8 mouse cellular contexts compared by ENCODE assay signal in the genomic region with DNA sequence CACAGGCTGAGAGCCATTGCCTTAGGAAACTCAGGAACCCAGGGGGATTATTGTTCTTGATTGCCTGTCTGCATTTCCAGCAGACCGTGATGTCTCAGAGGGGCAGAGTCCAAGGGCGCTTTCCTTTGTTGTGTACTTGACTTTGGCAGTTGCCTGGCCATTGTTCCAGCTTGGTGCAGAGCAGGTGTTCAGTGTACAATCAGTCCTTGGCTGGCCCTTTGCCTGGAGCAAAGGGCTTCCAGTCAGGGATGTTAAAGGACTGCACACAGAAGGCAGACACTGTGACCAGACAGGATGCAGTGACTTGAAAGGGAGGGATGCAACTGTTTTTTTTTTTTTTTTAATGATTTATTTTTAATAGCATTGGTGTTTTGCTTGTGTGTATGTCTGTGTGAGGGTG. TPM values are rescaled to one million over a fixed set of nuclear protein-coding genes. Genes with fewer than 3 reads are reported as not detected.
A peak's percentile ranks its signal among the peaks of the same experiment; 100 is the strongest.
DNase-seq lines count a peak whose midpoint lies in the region; ATAC-seq and TF ChIP-seq lines count a peak whose summit lies in the region.
"Had no signal": no experiment of that assay in that cellular context is flagged by ENCODE, and none has a peak within 500 bp of the region (broad histone marks: within the 10 kb centered on the region; RNA-seq: fewer than 3 reads in every experiment).

No protein-coding gene starts in this region.

- 0 out of 2 replicates have a peak overlapping the region, but pooled peaks have one; percentile 23 for H3K27ac ChIP-seq in neural tube, embryonic 13.5 days (replicated peaks)
- H3K27ac ChIP-seq in neural tube, embryonic 15.5 days (replicated peaks) = no peak overlapping the region
- peak overlapping the region; percentile 78 for H3K27ac ChIP-seq in intestine, postnatal 0 days (ENCODE audit: low read depth, low read length)
- no peak overlapping the region for H3K27ac ChIP-seq in midbrain, embryonic 11.5 days (ENCODE audit: low read depth, low read length)
- H3K27ac ChIP-seq in forebrain, embryonic 11.5 days (ENCODE audit: low read depth, low read length) = no peak overlapping the region
- H3K27ac ChIP-seq: liver, embryonic 13.5 days had no signal

- no peak overlapping the region for H3K4me2 ChIP-seq in neural tube, embryonic 13.5 days
- no peak overlapping the region for H3K4me2 ChIP-seq in neural tube, embryonic 15.5 days
- no peak overlapping the region for H3K4me2 ChIP-seq in intestine, postnatal 0 days (replicated peaks; ENCODE audit: low read depth)
- H3K4me2 ChIP-seq in myocyte (ENCODE audit: low read depth) = no peak overlapping the region
- H3K4me2 ChIP-seq in midbrain, embryonic 11.5 days = no peak overlapping the region
- no peak overlapping the region for H3K4me2 ChIP-seq in forebrain, embryonic 11.5 days (ENCODE audit: low read depth, low read length, severe bottlenecking)
- H3K4me2 ChIP-seq: liver, embryonic 13.5 days had no signal

- no peaks in the 10 kb centered on the region for H3K27me3 ChIP-seq in neural tube, embryonic 13.5 days
- no peaks in the 10 kb centered on the region for H3K27me3 ChIP-seq in neural tube, embryonic 15.5 days (replicated peaks)
- no peaks in the 10 kb centered on the region for H3K27me3 ChIP-seq in intestine, postnatal 0 days (replicated peaks; ENCODE audit: control insufficient read depth, insufficient read depth, low read length)
- no peaks in the 10 kb centered on the region for H3K27me3 ChIP-seq in myocyte (ENCODE audit: control insufficient read depth, insufficient read depth, insufficient read length)
- no peaks in the 10 kb centered on the region for H3K27me3 ChIP-seq in midbrain, embryonic 11.5 days (ENCODE audit: control insufficient read depth, insufficient read depth, low read length)
- no peaks in the 10 kb centered on the region for H3K27me3 ChIP-seq in forebrain, embryonic 11.5 days (ENCODE audit: control insufficient read depth, insufficient read depth, low read length)

- no peak overlapping the region for H3K4me3 ChIP-seq in neural tube, embryonic 13.5 days
- no peak overlapping the region for H3K4me3 ChIP-seq in neural tube, embryonic 15.5 days (replicated peaks)
- H3K4me3 ChIP-seq in intestine, postnatal 0 days (ENCODE audit: low read depth, low read length) = no peak overlapping the region
- no peak overlapping the region for H3K4me3 ChIP-seq in myocyte
- H3K4me3 ChIP-seq in midbrain, embryonic 11.5 days (ENCODE audit: low read depth, low read length) = no peak overlapping the region
- H3K4me3 ChIP-seq in forebrain, embryonic 11.5 days (ENCODE audit: low read depth, low read length) = no peak overlapping the region
- H3K4me3 ChIP-seq: liver, embryonic 13.5 days had no signal

- no peak for ATAC-seq in neural tube, embryonic 13.5 days (ENCODE audit: low read depth)
- ATAC-seq in neural tube, embryonic 15.5 days (ENCODE audit: low FRiP score) = no peak
- peak; percentile 71 for ATAC-seq in intestine, postnatal 0 days
- ATAC-seq in midbrain, embryonic 11.5 days (ENCODE audit: low FRiP score) = no peak
- ATAC-seq in forebrain, embryonic 11.5 days (replicated peaks; ENCODE audit: low FRiP score) = no peak

- peaks cover 37% of the 10 kb centered on the region for H3K4me1 ChIP-seq in neural tube, embryonic 13.5 days (replicated peaks)
- peaks cover 30% of the 10 kb centered on the region for H3K4me1 ChIP-seq in neural tube, embryonic 15.5 days
- H3K4me1 ChIP-seq in intestine, postnatal 0 days (replicated peaks; ENCODE audit: control insufficient read depth, insufficient read depth, low read length) = peaks cover 14% of the 10 kb centered on the region
- H3K4me1 ChIP-seq in midbrain, embryonic 11.5 days (ENCODE audit: control insufficient read depth, insufficient read depth, low read length) = peaks cover 21% of the 10 kb centered on the region
- H3K4me1 ChIP-seq in forebrain, embryonic 11.5 days (replicated peaks; ENCODE audit: control insufficient read depth, insufficient read depth, low read length) = peaks cover 12% of the 10 kb centered on the region; the same call in 1 of the 2 replicates

- no peaks in the 10 kb centered on the region for H3K9me3 ChIP-seq in neural tube, embryonic 13.5 days
- no peaks in the 10 kb centered on the region for H3K9me3 ChIP-seq in neural tube, embryonic 15.5 days (replicated peaks)
- no peaks in the 10 kb centered on the region for H3K9me3 ChIP-seq in intestine, postnatal 0 days (ENCODE audit: control insufficient read depth)
- H3K9me3 ChIP-seq in midbrain, embryonic 11.5 days (ENCODE audit: control insufficient read depth, low read length) = no peaks in the 10 kb centered on the region
- no peaks in the 10 kb centered on the region for H3K9me3 ChIP-seq in forebrain, embryonic 11.5 days (ENCODE audit: control insufficient read depth, low read length)
- H3K9me3 ChIP-seq: liver, embryonic 13.5 days had no signal

- no peak for TF ChIP-seq CTCF in intestine, postnatal 0 days (IDR thresholded peaks at IDR 0.05; ENCODE audit: low read depth)

- no peak overlapping the region for H3ac ChIP-seq in myocyte (ENCODE audit: control insufficient read depth, insufficient read length)

- no peak for TF ChIP-seq POLR2A in myocyte (IDR thresholded peaks at IDR 0.05; ENCODE audit: insufficient read length, low read depth)

- DNase-seq in heart, adult 9 months (ENCODE audit: low spot score in 2 of 2) = peak; percentile 86 to 93
- DNase-seq in midbrain, embryonic 11.5 days (ENCODE audit: low spot score, missing footprints) = no peak
- DNase-seq in forebrain, embryonic 11.5 days (ENCODE audit: low spot score) = no peak
- DNase-seq: liver, embryonic 13.5 days had no signal

- 44% methylated on average over 2 of the region's 2 CpGs for WGBS in neural tube, embryonic 13.5 days
- 34% methylated on average over 2 of the region's 2 CpGs for WGBS in neural tube, embryonic 15.5 days
- 44% methylated on average over 2 of the region's 2 CpGs for WGBS in intestine, postnatal 0 days
- 63% methylated on average over 2 of the region's 2 CpGs for WGBS in midbrain, embryonic 11.5 days
- 65% methylated on average over 2 of the region's 2 CpGs for WGBS in forebrain, embryonic 11.5 days

- no peaks in the 10 kb centered on the region for H3K79me2 ChIP-seq in myocyte (ENCODE audit: control insufficient read depth, insufficient read depth)

- no peaks in the 10 kb centered on the region for H3K36me3 ChIP-seq in neural tube, embryonic 13.5 days
- H3K36me3 ChIP-seq in neural tube, embryonic 15.5 days = no peaks in the 10 kb centered on the region
- H3K36me3 ChIP-seq in intestine, postnatal 0 days (ENCODE audit: control insufficient read depth, insufficient read depth) = no peaks in the 10 kb centered on the region
- no peaks in the 10 kb centered on the region for H3K36me3 ChIP-seq in myocyte (ENCODE audit: control insufficient read depth, insufficient read depth)
- H3K36me3 ChIP-seq in midbrain, embryonic 11.5 days (ENCODE audit: control insufficient read depth, insufficient read depth, low read length) = no peaks in the 10 kb centered on the region
- no peaks in the 10 kb centered on the region for H3K36me3 ChIP-seq in forebrain, embryonic 11.5 days (ENCODE audit: control insufficient read depth, insufficient read depth, low read length)
- H3K36me3 ChIP-seq: liver, embryonic 13.5 days had no signal

- no peak overlapping the region for H3K9ac ChIP-seq in neural tube, embryonic 13.5 days
- H3K9ac ChIP-seq in neural tube, embryonic 15.5 days (replicated peaks) = no peak overlapping the region
- no peak overlapping the region for H3K9ac ChIP-seq in intestine, postnatal 0 days (ENCODE audit: low read depth, low read length)
- H3K9ac ChIP-seq in midbrain, embryonic 11.5 days (ENCODE audit: low read length) = no peak overlapping the region
- no peak overlapping the region for H3K9ac ChIP-seq in forebrain, embryonic 11.5 days (ENCODE audit: low read length)
- H3K9ac ChIP-seq: liver, embryonic 13.5 days had no signal

TF ChIP-seq in myocyte, 11 proteins besides CTCF, POLR2A, EP300 and RAD21 (continues in another document):
- TF ChIP-seq USF1 (IDR thresholded peaks at IDR 0.05; ENCODE audit: low read depth) = no peak
- TF ChIP-seq MYOD1 (IDR thresholded peaks at IDR 0.05; ENCODE audit: control insufficient read depth in 1 of 3, insufficient read length in 2 of 3, low read depth in 2 of 3) = peak in 2 of 3 experiments; percentile 46 to 57
- TF ChIP-seq E2F4 (IDR thresholded peaks at IDR 0.05; ENCODE audit: insufficient read depth) = no peak
- no peak for TF ChIP-seq MAX (IDR thresholded peaks at IDR 0.05; ENCODE audit: low read depth)
- TF ChIP-seq CEBPB (IDR thresholded peaks at IDR 0.05; ENCODE audit: insufficient read depth, poor library complexity, severe bottlenecking) = no peak
- peak in 1 of 3 experiments; percentile 57 for TF ChIP-seq MYOG (IDR thresholded peaks at IDR 0.05; ENCODE audit: control insufficient read depth in 1 of 3, insufficient read depth in 1 of 3, insufficient read length in 2 of 3, low read depth in 2 of 3)
- TF ChIP-seq POLR2AphosphoS2 (IDR thresholded peaks at IDR 0.05; ENCODE audit: insufficient read length, low read depth) = no peak

RNA-seq across cellular contexts. Expression of a gene that starts 20.9 kb away (rescaled TPM):
- 72.8 and 78.2 TPM in 2 replicates for polyA plus RNA-seq in neural tube, embryonic 13.5 days (2015; fragmentation: Nextera tagmentation; extraction: Ambion mirVana)
- 80.8 and 91.6 TPM in 2 replicates for polyA plus RNA-seq in neural tube, embryonic 15.5 days (2015; fragmentation: Nextera tagmentation; extraction: Ambion mirVana)
- polyA plus RNA-seq in intestine, postnatal 0 days (2015; fragmentation: Nextera tagmentation; extraction: Ambion mirVana) = 11.5 and 17.8 TPM in 2 replicates
- 266 TPM for polyA plus RNA-seq in myocyte (2012; fragmentation: generic; extraction: Trizol)
- polyA plus RNA-seq in midbrain, embryonic 11.5 days (2014; fragmentation: Nextera tagmentation; extraction: Ambion mirVana) = 4.1 and 4.5 TPM in 2 replicates
- 7.4 and 9.5 TPM in 2 replicates for polyA plus RNA-seq in forebrain, embryonic 11.5 days (2014; fragmentation: Nextera tagmentation; extraction: Ambion mirVana)

RNA-seq across cellular contexts. Expression of a gene that starts 30.1 kb away (rescaled TPM):
- polyA plus RNA-seq in neural tube, embryonic 13.5 days (2015; fragmentation: Nextera tagmentation; extraction: Ambion mirVana) = 41.7 and 44.5 TPM in 2 replicates
- polyA plus RNA-seq in neural tube, embryonic 15.5 days (2015; fragmentation: Nextera tagmentation; extraction: Ambion mirVana) = 45.4 and 47.3 TPM in 2 replicates
- 28.7 TPM in 2 replicates for polyA plus RNA-seq in intestine, postnatal 0 days (2015; fragmentation: Nextera tagmentation; extraction: Ambion mirVana)
- polyA plus RNA-seq in myocyte (2012; fragmentation: generic; extraction: Trizol) = 36.7 TPM
- polyA plus RNA-seq in midbrain, embryonic 11.5 days (2014; fragmentation: Nextera tagmentation; extraction: Ambion mirVana) = 42.5 and 43.6 TPM in 2 replicates
- polyA plus RNA-seq in forebrain, embryonic 11.5 days (2014; fragmentation: Nextera tagmentation; extraction: Ambion mirVana) = 35.8 and 38.4 TPM in 2 replicates

RNA-seq across cellular contexts. Expression of a gene that starts 30.4 kb away (rescaled TPM):
- polyA plus RNA-seq in neural tube, embryonic 13.5 days (2015; fragmentation: Nextera tagmentation; extraction: Ambion mirVana) = 98.1 and 118 TPM in 2 replicates
- polyA plus RNA-seq in neural tube, embryonic 15.5 days (2015; fragmentation: Nextera tagmentation; extraction: Ambion mirVana) = 106 TPM in 2 replicates
- polyA plus RNA-seq in intestine, postnatal 0 days (2015; fragmentation: Nextera tagmentation; extraction: Ambion mirVana) = 98.4 and 100 TPM in 2 replicates
- polyA plus RNA-seq in myocyte (2012; fragmentation: generic; extraction: Trizol) = 127 TPM
- 87.2 and 98.5 TPM in 2 replicates for polyA plus RNA-seq in midbrain, embryonic 11.5 days (2014; fragmentation: Nextera tagmentation; extraction: Ambion mirVana)
- 94.6 and 99.4 TPM in 2 replicates for polyA plus RNA-seq in forebrain, embryonic 11.5 days (2014; fragmentation: Nextera tagmentation; extraction: Ambion mirVana)

Comparison
In these comparisons a context has a peak if more than half of its experiments do, and no peak if none do; other contexts are left out.
1. H3K27ac ChIP-seq: peak in neural tube, embryonic 13.5 days (single experiment) and intestine, postnatal 0 days (single experiment); none in neural tube, embryonic 15.5 days (single experiment), midbrain, embryonic 11.5 days (single experiment) and forebrain, embryonic 11.5 days (single experiment).
2. DNase-seq: peak in heart, adult 9 months (2 of 2); none in midbrain, embryonic 11.5 days (single experiment) and forebrain, embryonic 11.5 days (single experiment).